Mouse (Mus musculus): ENCODE data around the gene Trim67. TPM values are rescaled to one million over a fixed set of nuclear protein-coding genes. Genes with fewer than 3 reads are reported as not detected.
A peak's percentile ranks its signal among the peaks of the same experiment; 100 is the strongest.

Gene Trim67
- polyA plus RNA-seq, 1 experiment from 2014 or later = 0.02 TPM

DNA sequence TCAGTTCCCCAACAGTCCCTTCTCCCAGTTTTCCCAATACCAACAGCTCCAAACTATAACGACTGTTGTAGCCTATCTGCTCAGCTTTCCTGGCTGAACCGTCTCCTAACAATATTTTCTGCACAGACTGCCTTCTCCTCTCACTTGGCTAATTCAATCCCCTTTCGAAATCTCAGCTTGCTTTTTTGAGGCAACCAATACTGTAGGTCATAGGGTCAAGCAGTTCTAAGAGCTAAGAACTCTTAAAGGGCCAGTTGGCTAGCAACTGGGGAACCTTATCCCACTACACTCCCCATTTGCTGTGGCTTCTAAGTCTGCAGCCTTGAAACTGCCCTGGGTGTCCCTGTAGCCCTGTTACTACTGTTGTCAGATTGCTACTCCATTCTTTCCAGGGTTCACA lies 52.2 kb downstream of the Trim67 start:
- no peaks in the 10 kb centered on the region for H3K9me3 ChIP-seq (replicated peaks; ENCODE audit: control insufficient read depth, low read length)
- H3K4me1 ChIP-seq (ENCODE audit: control insufficient read depth, low read depth, low read length) = peaks cover 6% of the 10 kb centered on the region
- 43% methylated on average over 3 of the region's 3 CpGs for WGBS (ENCODE audit: insufficient replicate concordance)
- H3K27me3 ChIP-seq (ENCODE audit: control insufficient read depth, insufficient read depth, low read depth, low read length) = no peaks in the 10 kb centered on the region
- no peak overlapping the region for H3K27ac ChIP-seq (ENCODE audit: low read length)
- no peak for ATAC-seq (ENCODE audit: low read depth)
- H3K36me3 ChIP-seq (ENCODE audit: control insufficient read depth, insufficient read depth) = peaks cover 5% of the 10 kb centered on the region
- no peak overlapping the region for H3K4me2 ChIP-seq (ENCODE audit: low read depth, low read length)
- H3K9ac ChIP-seq (ENCODE audit: low read depth, low read length) = no peak overlapping the region
- no peak overlapping the region for H3K4me3 ChIP-seq (ENCODE audit: low read depth, low read length)

DNA sequence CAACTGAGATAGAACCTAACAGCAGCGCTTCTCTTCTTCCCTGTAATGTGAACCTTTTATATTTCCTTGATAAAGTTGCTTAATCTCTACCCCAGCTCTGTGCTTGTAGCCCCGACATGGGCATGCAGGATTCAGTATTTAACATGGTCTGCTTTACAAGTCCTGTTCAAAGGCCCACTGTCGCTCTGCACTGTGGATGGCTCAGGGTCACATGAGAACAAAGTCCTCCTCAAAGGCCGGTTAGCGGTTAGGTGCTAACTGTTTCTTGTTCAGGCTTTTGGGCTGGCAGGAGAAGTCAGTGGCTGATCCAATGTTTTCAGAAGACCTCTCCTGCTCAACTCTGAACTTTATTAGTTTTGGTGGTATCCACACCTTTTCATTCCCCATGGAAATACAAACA lies 52.7 kb downstream of the Trim67 start:
- no peaks in the 10 kb centered on the region for H3K9me3 ChIP-seq (replicated peaks; ENCODE audit: control insufficient read depth, low read length)
- H3K9ac ChIP-seq (ENCODE audit: low read depth, low read length) = no peak overlapping the region
- H3K4me1 ChIP-seq (ENCODE audit: control insufficient read depth, low read depth, low read length) = peaks cover 6% of the 10 kb centered on the region
- H3K27me3 ChIP-seq (ENCODE audit: control insufficient read depth, insufficient read depth, low read depth, low read length) = no peaks in the 10 kb centered on the region
- H3K27ac ChIP-seq (ENCODE audit: low read length) = no peak overlapping the region
- WGBS (ENCODE audit: insufficient replicate concordance) = 67% methylated on average over 5 of the region's 5 CpGs
- H3K36me3 ChIP-seq (ENCODE audit: control insufficient read depth, insufficient read depth) = peaks cover 3% of the 10 kb centered on the region; the same call in 1 of the 2 replicates
- peak; percentile 63 for ATAC-seq (ENCODE audit: low read depth)
- H3K4me2 ChIP-seq (ENCODE audit: low read depth, low read length) = no peak overlapping the region
- no peak overlapping the region for H3K4me3 ChIP-seq (ENCODE audit: low read depth, low read length)

DNA sequence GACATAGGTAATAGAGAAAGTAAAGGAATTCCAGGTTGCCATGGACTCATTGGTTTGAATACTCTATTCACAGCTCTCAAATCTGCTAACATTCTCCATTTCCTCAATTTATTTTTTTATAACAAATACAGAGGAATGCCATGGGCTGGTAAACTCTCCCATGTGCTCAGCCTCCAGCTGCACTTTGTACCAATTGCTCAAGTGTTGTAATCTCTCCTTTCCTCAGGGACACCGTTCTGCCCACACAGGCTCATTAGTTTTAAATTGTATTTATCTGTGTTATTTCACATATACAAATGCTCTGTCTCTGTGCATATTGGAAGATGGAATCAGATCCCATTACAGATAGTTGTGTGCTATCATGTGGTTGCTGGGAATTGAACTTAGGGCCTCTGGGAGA lies 60.6 kb downstream of the Trim67 start:
- Histone ChIP-seq H3K9ac (ENCODE audit: low read depth, low read length) (no peak overlapping the region), H3K4me1 (ENCODE audit: control insufficient read depth, low read depth, low read length) (no peaks in the 10 kb centered on the region), H3K4me2 (ENCODE audit: low read depth, low read length) (no peak overlapping the region), H3K36me3 (ENCODE audit: control insufficient read depth, insufficient read depth) (peaks cover 32% of the 10 kb centered on the region), H3K4me3 (ENCODE audit: low read depth, low read length) (no peak overlapping the region), H3K27me3 (ENCODE audit: control insufficient read depth, insufficient read depth, low read depth, low read length) (no peaks in the 10 kb centered on the region), H3K27ac (ENCODE audit: low read length) (no peak overlapping the region), H3K9me3 (replicated peaks; ENCODE audit: control insufficient read depth, low read length) (no peaks in the 10 kb centered on the region)
- 67% methylated on average over 1 of the region's 1 CpGs for WGBS (ENCODE audit: insufficient replicate concordance)
- ATAC-seq (ENCODE audit: low read depth) = no peak

DNA sequence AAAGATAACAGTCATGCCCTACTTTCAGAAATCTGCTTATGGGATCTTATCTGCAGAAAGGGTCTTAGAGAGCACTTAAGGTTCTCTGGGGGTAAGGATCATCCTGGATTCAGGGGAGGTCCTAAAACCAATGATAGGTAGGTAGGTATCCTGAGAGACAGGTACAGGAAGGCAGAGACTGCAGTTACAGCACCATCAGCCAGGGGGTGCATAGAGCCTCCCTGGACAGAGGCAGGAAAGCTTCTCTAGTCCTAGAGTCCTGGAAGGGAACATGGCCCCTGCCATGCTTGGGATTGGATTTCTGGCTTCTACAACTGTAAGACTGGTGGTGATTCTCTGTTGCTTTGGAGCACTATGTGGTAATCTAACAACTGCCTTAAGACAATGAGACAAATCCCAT lies 66.6 kb downstream of the Trim67 start:
- Histone ChIP-seq H3K36me3 (ENCODE audit: control insufficient read depth, insufficient read depth) (peaks cover 35% of the 10 kb centered on the region), H3K9me3 (replicated peaks; ENCODE audit: control insufficient read depth, low read length) (no peaks in the 10 kb centered on the region), H3K27me3 (ENCODE audit: control insufficient read depth, insufficient read depth, low read depth, low read length) (no peaks in the 10 kb centered on the region), H3K4me2 (ENCODE audit: low read depth, low read length) (no peak overlapping the region), H3K4me1 (ENCODE audit: control insufficient read depth, low read depth, low read length) (peaks cover 13% of the 10 kb centered on the region), H3K27ac (ENCODE audit: low read length) (no peak overlapping the region), H3K9ac (ENCODE audit: low read depth, low read length) (no peak overlapping the region), H3K4me3 (ENCODE audit: low read depth, low read length) (no peak overlapping the region)
- no peak for ATAC-seq (ENCODE audit: low read depth)

DNA sequence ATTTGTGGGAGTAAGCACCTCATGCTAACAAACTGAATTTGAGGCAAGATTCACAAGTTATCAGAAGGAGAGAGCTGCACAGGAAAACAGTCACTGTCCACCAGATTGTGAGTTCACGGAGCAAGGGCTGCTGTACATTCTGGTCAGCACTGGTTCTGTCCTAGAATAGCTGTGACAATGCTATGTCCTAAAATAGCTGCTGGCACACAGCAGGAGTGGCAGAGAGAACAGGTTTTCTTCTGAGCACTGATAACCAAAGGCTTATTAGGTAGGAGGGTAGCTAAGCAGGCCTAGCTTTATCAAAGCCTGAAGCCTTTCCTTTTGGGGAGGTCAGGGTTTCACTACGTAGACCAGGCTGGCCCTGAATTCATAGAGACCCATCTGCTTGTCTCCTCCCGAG lies 67.3 kb downstream of the Trim67 start:
- Histone ChIP-seq H3K9ac (ENCODE audit: low read depth, low read length) (no peak overlapping the region), H3K27ac (ENCODE audit: low read length) (no peak overlapping the region), H3K4me2 (ENCODE audit: low read depth, low read length) (no peak overlapping the region), H3K36me3 (ENCODE audit: control insufficient read depth, insufficient read depth) (peaks cover 29% of the 10 kb centered on the region), H3K4me1 (ENCODE audit: control insufficient read depth, low read depth, low read length) (peaks cover 20% of the 10 kb centered on the region), H3K4me3 (ENCODE audit: low read depth, low read length) (no peak overlapping the region), H3K9me3 (replicated peaks; ENCODE audit: control insufficient read depth, low read length) (no peaks in the 10 kb centered on the region), H3K27me3 (ENCODE audit: control insufficient read depth, insufficient read depth, low read depth, low read length) (no peaks in the 10 kb centered on the region)
- 62% methylated on average over 3 of the region's 3 CpGs for WGBS (ENCODE audit: insufficient replicate concordance)
- no peak for ATAC-seq (ENCODE audit: low read depth)

DNA sequence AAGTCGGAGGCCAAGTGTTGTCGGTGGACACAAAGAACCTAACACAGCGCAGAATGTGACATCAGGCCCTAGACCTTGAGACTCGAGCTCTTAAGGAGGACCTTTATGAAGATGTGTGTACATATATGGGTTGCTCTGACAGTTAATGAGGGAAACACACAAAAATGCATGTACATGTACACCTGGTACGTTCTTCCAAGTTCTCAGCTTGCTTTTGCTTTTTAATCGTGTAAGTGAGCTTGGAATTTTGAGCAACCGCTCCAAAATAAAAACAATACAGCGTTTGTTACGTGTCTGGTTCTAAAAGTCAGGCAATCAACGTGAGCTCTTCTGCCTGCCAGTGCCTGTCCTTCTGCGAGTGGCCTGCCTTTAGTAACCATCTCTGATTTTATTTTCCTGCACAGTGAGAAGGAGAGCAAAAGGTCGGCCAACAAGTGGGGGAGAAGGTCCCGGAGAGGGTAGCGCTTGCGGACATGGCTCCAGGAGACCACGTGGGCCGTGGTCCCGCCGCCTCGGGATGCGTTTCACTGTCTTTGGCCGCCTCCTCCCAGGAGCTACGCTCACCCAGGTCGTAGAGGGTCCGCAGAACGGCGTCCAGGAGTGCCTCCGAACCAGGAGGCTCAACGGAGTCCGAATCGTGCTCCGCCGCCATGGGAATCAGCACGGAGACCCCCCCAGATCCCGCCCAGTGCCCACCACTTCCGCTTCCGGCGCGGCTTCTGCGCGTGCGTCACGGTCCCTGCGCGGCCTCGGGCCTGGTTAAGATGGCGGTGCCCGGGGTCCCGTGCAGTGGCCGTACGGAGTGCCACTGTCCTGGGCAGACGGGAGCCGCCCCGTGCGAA lies 69.7 kb downstream of the Trim67 start, which contains the start of the genes Gnpat and 2810004N23Rik:
Gene Gnpat (plus strand): TSS at position 713 of the 842 bp plus-strand sequence.
Gene 2810004N23Rik (minus strand): TSS at position 800 of the 842 bp plus-strand sequence.
- H3K4me1 ChIP-seq (ENCODE audit: control insufficient read depth, low read depth, low read length) = peaks cover 37% of the 10 kb centered on the region
- WGBS (ENCODE audit: insufficient replicate concordance) = under 1% methylated on average over 55 of the region's 55 CpGs
- peak within 1 kb of the TSS; percentile 89 for H3K27ac ChIP-seq (ENCODE audit: low read length)
- H3K36me3 ChIP-seq (ENCODE audit: control insufficient read depth, insufficient read depth) = peaks cover 13% of the 10 kb centered on the region
- ATAC-seq (ENCODE audit: low read depth) = peak; percentile 93
- H3K27me3 ChIP-seq (ENCODE audit: control insufficient read depth, insufficient read depth, low read depth, low read length) = no peaks in the 10 kb centered on the region
- peak within 1 kb of the TSS; percentile 96 for H3K4me3 ChIP-seq (ENCODE audit: low read depth, low read length)
- peak within 1 kb of the TSS; percentile 82 for H3K4me2 ChIP-seq (ENCODE audit: low read depth, low read length)
- peak within 1 kb of the TSS; percentile 92 for H3K9ac ChIP-seq (ENCODE audit: low read depth, low read length)
- no peaks in the 10 kb centered on the region for H3K9me3 ChIP-seq (replicated peaks; ENCODE audit: control insufficient read depth, low read length)

DNA sequence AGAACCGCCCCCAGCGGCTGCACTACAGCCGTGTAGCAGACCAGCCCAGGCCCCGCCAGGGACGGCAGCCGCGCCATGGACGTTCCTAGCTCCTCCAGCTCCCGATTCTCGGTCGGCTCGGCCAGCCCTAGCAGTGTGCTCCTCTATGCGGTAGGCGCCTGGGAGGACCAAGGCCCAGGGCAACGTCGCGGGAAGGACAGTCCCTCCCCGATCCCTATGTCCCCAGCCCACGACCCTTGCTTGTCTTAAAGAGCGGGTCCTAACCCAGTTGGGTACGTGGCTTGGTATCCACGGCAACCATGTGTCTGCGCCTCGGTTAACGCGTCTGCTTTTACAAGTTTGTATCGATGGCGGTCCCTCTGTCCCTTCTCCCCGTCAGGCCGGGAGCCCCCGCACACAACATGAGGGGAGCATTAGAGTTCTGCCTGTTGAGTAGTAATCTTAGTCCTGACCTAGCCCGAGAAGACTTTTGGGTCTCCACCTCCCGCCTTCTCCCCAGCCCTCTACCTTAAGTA lies 70.3 kb downstream of the Trim67 start:
- H3K4me2 ChIP-seq (ENCODE audit: low read depth, low read length) = peak overlapping the region; percentile 82
- ATAC-seq (ENCODE audit: low read depth) = peak; percentile 20
- H3K9ac ChIP-seq (ENCODE audit: low read depth, low read length) = peak overlapping the region; percentile 92
- no peaks in the 10 kb centered on the region for H3K9me3 ChIP-seq (replicated peaks; ENCODE audit: control insufficient read depth, low read length)
- WGBS (ENCODE audit: insufficient replicate concordance) = under 1% methylated on average over 33 of the region's 33 CpGs
- peaks cover 11% of the 10 kb centered on the region for H3K36me3 ChIP-seq (ENCODE audit: control insufficient read depth, insufficient read depth)
- H3K27me3 ChIP-seq (ENCODE audit: control insufficient read depth, insufficient read depth, low read depth, low read length) = no peaks in the 10 kb centered on the region
- H3K27ac ChIP-seq (ENCODE audit: low read length) = peak overlapping the region; percentile 89
- peaks cover 37% of the 10 kb centered on the region for H3K4me1 ChIP-seq (ENCODE audit: control insufficient read depth, low read depth, low read length)
- peak overlapping the region; percentile 96 for H3K4me3 ChIP-seq (ENCODE audit: low read depth, low read length)

DNA sequence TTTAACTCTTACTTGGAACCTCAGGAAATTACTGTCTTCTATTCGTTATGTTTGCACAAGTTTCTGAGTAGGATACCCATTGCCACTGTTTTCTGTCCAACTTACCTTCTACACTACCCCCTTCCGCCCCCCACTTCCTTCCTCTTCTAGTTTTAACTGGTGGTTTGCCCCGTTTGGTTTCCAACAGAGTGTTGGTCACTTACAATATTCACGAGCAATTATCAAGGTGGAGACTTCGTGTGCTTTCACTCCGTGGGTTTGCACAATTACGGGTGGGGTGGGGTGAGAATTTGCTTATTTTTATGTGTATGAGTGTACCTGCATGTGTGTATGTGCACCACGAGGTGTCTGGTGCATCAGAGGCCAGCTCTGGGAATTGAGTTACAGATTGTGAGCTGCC lies 70.8 kb downstream of the Trim67 start:
- no peak for ATAC-seq (ENCODE audit: low read depth)
- Histone ChIP-seq H3K4me2 (ENCODE audit: low read depth, low read length) (peak overlapping the region; percentile 82), H3K9me3 (replicated peaks; ENCODE audit: control insufficient read depth, low read length) (no peaks in the 10 kb centered on the region), H3K4me3 (ENCODE audit: low read depth, low read length) (peak overlapping the region; percentile 96), H3K4me1 (ENCODE audit: control insufficient read depth, low read depth, low read length) (peaks cover 37% of the 10 kb centered on the region), H3K36me3 (ENCODE audit: control insufficient read depth, insufficient read depth) (peaks cover 8% of the 10 kb centered on the region), H3K27me3 (ENCODE audit: control insufficient read depth, insufficient read depth, low read depth, low read length) (no peaks in the 10 kb centered on the region), H3K9ac (ENCODE audit: low read depth, low read length) (peak overlapping the region; percentile 92), H3K27ac (ENCODE audit: low read length) (peak overlapping the region; percentile 89)
- WGBS (ENCODE audit: insufficient replicate concordance) = 1% methylated on average over 8 of the region's 8 CpGs

DNA sequence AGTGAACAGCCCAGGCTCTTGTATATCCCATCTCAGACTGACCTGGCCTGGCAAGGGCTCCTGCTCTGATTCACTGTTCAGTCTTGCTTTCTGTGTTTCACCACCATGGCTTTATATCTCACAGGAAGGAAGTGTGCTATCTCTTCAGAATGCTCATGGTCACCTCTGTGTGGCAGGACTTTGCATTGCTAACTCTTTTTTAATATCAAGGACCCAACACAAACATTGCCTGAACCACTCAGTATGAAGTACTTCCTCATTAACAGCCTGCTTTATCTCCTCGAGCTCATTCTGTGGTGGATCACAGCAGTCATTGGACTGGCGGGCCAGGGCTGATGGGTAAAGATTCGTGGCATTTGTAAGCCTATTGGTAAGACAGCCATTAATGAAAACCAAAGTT lies 73.8 kb downstream of the Trim67 start:
- H3K4me3 ChIP-seq (ENCODE audit: low read depth, low read length) = no peak overlapping the region
- no peak overlapping the region for H3K27ac ChIP-seq (ENCODE audit: low read length)
- H3K9ac ChIP-seq (ENCODE audit: low read depth, low read length) = no peak overlapping the region
- H3K4me2 ChIP-seq (ENCODE audit: low read depth, low read length) = no peak overlapping the region
- WGBS (ENCODE audit: insufficient replicate concordance) = 18% methylated on average over 3 of the region's 3 CpGs
- H3K27me3 ChIP-seq (ENCODE audit: control insufficient read depth, insufficient read depth, low read depth, low read length) = no peaks in the 10 kb centered on the region
- H3K36me3 ChIP-seq (ENCODE audit: control insufficient read depth, insufficient read depth) = peaks cover 2% of the 10 kb centered on the region; the same call in 1 of the 2 replicates
- H3K4me1 ChIP-seq (ENCODE audit: control insufficient read depth, low read depth, low read length) = peaks cover 33% of the 10 kb centered on the region
- H3K9me3 ChIP-seq (replicated peaks; ENCODE audit: control insufficient read depth, low read length) = no peaks in the 10 kb centered on the region
- ATAC-seq (ENCODE audit: low read depth) = no peak
